Mouse (Mus musculus) gastrocnemius, postnatal 4 days (tissue): Measurements from ENCODE around the gene Gm49425. TPM values are rescaled to one million over a fixed set of nuclear protein-coding genes. Genes with fewer than 3 reads are reported as not detected.
"Not testable (repeated sequence)": the region's sequence is repeated elsewhere in the genome, so short reads cannot be mapped to it uniquely, and the experiment has no call there.

Experiments used
- DNase-seq, 2 experiments: peaks; one replicate each; pipeline ENCODE4 v3.0.0; 2021 to 2022; ENCODE audit warnings: low spot score in 2 of 2, mixed read lengths in 2 of 2
- long read RNA-seq, 2 experiments: library from polyadenylated mRNA; stranded (forward); transcript quantifications; one replicate each; pipeline ENCODE4 v2.0.0; 2021
- total RNA-seq, 2 experiments: library from RNA; stranded (reverse); gene quantifications; 2 replicates each; pipeline ENCODE4 v1.2.3; 2021

Gene Gm49425
- total RNA-seq: under 1 TPM in 1 of 2 experiments, not detected in 1; 0.36 TPM
- long read RNA-seq, experiment 1, partial matches to known transcripts: 0 of 2 reads
- long read RNA-seq, experiment 1, other reads (novel, unspliced or antisense): 2 of 2 reads
- long read RNA-seq, experiment 2: 0 reads

DNA sequence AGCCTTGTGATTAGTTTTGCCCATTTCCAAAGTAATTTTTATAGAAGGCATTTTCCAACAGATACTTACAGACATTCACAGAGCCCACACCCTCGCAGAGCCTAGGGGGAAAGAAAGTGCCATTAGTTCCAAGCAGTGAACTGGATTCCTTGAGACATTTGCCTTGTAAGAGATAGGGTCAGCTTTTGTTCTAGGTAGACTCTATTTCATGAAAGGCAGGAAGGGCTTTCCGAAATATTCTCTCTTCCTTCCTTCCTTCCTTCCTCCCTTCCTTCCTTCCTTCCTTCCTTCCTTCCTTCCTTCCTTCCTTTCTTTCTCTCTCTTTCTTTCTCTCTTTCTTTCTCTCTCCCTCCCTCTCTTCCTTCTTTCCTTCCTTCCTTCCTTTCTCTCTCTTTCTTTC, at the start of gene Gm49425:
TSS of gene Gm49425 (minus strand) at position 101 of the 400 bp plus-strand sequence.
- DNase-seq: not testable (repeated sequence)

DNA sequence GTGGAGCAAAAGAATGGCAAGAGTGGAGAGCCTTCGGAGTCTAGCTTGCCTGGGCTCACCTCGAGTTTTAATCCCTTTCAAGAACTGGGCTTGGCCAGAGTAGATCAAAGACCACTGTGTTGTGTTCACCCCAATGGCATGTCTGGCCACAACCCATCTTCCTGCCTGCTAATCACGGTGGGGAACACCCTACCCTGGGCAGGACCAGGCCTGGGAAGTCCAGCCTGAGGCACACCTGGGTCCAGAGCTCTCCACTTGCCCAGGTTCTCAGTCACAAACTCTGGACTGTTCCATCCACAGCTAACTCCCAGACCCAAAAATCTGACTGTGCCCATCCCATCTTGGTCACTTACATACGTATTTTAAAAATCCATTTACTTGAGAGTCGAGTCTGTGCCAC, 45.8 kb upstream of the Gm49425 start, which contains the start of gene Krt90:
TSS of gene Krt90 (minus strand) at position 101 of the 400 bp plus-strand sequence.
- DNase-seq: no peak

DNA sequence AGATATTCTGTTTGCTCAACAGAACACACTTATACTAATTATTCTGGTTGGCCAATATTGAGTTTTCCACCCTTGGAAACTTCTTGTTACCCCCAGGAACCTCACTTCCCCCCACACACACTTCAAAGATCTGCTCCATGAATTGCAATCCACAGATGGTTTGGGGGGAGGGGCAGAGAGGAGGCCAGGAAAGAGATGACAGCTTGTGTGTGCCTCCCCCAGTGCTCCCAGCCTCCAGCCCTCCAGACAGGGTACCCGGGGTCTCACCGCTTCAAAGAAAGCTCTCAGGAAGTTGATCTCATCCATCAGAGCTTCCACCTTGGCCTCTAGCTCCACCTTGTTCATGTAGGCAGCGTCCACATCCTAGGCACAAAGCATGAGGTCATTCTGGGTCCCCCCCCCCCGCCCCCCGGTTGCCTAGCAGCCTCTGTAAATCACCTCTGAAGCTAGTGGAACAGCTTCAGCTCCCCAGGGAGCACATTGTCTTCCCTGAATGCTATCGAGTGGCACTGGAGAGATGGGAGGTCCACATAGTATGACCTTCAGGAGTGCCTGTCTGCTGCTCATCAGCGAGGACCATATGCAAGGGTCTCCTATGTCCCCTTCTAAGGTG, 41.1 kb upstream of the Gm49425 start:
- DNase-seq: no peak

DNA sequence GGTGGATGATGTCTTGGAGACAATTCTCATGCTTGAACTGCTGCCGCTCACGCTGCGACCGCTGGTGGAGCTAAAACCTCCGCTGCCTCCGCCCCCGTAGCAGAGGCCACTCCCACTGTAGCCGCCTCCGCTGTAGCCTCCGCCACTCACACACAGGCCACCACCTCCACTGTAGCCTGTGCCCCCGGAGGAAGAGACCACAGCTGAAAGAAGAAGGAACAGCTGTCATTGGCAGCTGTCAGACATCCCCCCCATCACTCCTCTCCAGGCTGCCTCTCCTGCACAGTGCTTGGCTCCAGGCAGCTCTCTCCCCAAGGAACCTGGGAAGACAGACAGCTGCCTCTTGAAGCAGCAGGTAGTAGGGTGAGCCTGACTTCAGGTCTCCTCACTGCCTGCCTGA, 36.1 kb upstream of the Gm49425 start:
- DNase-seq: peak in 1 of 2 experiments; percentile 56

DNA sequence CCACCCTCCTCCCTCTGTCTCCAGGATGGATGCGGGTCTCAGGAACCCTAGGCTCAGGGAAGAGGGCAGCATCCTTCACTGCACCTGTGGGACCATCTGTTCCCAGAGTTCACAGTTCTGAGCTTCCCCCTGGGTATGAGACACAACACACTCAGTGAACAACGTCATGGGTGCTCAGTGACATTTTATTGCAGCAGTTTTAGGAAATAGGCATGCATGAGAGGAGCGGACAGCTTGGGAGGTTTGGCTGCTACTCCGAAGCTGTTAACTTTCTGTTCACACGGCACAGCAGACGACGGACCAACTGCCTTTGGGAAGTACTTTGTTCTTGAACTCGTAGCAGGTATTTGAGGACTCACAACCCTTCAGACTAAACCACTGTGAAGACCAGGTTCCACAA, 35.1 kb upstream of the Gm49425 start:
- no peak for DNase-seq

DNA sequence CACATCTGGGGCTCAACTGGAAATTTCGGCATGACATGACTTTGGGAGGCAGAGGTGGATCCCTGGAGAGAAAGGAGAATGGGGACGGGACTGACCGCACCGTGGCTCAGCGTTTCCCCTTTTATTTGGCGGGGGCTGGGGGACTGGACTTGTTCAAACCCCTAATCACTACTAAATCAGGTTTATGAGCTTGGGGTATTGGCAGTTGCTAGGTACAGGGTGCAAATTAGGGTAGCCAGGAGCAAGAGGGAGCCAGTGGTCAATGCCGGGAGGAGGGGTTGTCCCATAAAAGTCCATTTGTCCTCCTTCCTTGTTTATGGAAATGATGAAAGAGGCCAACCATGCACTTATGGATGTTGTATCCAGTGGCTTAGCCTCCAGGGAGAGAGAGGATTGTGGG, 33.5 kb upstream of the Gm49425 start, which contains the start of gene Krt82:
TSS of gene Krt82 (minus strand) at position 101 of the 400 bp plus-strand sequence.
- DNase-seq: no peak

DNA sequence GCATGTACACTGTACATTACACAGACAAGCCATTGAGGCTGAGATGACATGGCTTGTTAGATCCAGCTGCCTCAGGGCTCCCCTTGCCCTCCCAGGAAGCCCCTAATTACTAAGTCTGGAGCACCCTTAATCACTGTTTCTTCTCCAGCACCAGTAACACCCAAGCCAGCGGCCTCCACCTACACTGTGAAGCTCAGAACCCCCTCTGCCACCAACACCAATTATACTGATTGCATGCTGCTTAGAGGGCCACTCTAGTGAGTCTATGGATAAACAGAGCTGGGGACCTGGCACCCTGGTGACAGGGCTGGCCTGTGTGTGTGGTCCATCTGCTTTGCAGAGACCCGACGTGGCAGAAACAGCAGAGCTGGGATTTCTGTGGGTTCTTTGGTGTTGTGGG, 27.4 kb upstream of the Gm49425 start:
- no peak for DNase-seq

DNA sequence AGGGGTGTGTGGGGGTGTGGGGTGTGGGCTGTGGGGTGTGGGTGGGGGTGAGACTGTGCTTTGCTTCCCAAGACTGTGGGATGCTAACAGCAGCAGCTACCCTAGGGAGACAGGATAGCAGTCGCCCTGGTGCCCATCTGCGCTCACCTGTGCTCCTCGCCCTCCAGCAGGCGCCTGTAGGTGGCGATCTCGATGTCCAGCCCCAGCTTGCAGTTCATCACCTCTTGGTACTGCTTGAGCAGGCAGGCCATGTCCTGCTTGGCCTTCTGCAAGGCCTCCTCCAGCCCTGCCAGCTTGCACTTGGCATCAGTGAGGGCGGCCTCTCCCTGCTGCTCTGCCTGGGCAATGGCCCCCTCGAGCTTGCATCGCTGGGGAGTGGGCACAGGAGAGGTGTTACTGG, 25.5 kb upstream of the Gm49425 start:
- DNase-seq: no peak

DNA sequence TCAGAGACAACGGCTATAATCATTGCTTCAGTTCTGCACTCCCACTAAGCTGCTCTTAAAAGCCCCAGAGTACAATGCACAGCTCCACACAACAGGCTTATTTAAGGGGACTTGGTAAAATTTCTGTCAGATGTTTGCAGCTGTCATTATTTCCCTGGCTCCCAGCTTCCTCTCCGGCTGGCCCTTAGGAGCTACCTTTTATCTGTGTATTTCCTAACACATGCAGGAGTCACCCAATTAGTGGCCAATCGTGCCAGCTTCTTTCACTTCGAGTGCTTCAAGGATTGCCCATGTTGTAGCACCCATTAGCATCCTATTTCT, 21.5 kb upstream of the Gm49425 start:
- DNase-seq: no peak

DNA sequence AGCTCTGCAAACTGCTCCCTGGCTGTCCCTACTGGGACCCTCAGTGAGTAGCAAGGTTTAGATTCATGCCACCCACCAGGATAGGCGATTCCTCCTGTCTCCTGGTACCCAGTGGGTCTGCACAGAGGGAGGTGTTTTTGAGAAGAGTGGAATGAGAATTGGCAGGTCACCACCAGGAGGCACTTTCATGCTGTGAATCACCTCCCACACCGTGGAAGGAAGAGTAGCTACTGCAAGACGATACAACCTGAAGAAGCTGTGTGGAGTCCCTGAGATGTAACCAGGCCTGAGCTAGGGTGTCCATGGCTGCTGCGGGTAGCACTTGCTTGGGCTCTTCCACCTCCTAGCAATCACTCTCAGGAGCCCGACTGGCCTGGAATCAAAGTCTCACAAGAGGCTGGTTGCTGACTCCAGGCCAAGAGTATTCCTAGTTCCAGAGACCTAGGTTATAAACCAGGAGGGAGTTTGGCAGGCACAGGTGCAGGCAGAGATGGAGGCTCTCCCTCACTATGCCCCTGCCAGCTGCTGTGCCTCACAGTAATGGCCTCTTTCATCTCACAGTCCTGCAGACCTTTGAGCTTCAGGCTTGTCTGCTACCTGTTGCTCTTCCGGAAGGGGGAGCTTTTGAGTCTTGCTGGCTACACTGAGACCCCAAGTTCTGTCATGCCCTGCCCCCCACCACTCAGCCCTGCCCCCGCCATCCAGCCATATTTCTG, 21.0 kb upstream of the Gm49425 start:
- DNase-seq: no peak

DNA sequence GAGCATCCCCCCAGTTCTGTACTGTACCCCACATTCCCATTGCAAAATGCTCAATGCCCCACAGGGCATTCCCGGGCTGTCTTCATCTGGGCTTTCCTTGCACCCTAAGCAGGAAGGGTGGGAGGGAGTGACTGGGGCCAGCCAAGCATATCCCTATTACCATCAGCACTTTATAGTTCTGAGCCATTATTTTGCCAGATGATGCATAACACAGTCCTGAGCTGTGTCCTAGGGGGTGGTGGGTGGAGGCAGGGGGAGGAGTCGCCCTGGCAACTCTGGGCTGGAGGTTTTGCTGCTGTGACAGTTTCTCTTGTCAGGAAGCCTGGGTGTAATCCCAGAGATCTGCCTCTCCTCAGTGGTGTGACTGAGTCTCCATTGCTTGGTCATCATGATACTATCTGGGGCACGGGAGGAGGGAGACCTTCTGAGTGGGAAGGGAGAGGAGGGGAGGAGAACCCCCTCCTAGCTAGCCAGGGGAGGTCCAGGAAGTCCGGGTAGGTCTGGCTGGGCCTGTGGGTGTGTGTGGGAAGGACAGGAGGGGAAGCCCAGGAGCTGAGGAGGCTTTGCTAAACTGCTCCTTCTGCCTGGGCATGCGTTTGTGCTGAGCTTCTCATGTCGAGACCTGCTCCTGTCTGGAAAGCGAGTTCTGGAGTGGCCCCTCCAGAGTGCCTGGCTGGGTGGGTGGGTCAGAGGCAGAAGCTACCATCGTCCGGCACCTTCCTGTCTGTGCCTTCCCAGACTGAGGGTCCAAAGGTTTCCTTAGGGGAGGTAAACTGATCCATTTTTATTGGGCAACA, 19.2 kb upstream of the Gm49425 start:
- no peak for DNase-seq

DNA sequence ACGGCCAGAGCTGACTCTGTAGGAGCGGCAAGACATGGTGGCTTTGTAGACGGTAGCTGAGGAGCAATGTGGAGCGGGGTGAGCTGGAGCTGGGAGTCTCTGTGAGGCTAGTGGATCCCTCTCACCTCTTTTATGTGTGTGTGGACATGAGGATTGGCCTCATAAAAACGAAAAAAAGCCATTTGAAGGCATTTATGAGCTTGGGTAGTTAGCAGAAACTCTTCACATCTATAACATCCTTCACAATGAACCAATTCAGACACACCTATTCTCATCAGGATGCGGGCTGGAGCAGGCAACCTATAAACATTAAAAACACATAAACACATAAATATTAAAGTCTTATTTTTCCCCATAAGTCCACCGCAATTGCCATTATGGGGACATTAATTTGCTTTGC, 15.7 kb upstream of the Gm49425 start, which contains the start of gene Krt84:
TSS of gene Krt84 (minus strand) at position 101 of the 400 bp plus-strand sequence.
- DNase-seq: no peak

DNA sequence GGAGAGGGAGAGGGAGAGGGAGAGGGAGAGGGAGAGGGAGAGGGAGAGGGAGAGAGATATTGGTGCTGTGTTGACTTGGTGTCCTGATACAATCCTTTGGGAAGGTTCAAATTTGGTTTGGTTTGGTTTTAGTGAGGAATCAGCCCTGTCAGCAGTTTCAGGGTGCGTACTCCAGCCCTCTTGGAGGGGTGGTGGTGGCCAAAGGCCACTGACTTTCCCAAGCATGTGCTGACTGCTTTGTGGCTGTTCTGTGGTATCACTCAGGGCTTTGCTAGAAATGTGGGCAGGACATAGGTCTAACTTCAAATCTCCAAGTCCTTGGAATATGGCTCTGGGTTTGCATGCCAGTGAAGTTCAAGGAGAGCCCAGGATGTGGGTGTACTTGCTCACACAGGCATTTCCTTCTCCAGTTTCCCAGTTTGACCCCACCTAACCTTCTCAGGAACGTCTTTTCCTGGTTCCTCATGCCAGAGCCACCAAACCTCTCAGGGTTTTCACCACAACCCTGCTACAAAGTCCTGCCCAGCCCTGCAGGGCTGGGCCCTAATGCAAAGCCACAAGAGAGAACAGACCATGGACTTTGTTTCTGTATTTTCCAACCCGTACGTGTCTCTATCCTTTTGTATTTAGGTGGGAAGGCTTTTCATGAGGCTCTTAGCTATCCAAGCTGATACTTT, 5.6 kb upstream of the Gm49425 start:
- no peak for DNase-seq

DNA sequence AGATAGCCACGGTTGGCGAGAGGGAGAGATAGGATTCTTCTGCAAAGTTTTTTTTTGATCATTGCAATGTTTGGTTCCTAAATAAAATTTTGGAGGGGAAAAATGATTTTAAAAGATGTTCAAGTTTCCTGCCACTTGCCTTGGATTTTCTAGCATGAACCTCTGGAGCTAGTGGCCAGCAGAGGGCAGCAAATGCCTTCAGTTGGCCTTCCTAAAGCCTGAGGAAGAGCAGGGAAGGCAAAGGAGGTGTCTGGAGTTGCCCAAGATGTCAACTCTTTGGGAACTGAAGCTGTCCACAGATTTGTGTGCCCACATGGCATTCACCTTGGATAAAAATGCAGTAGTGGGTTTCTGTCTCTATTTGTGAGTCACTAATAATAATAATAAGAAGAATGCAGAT, 2.7 kb upstream of the Gm49425 start:
- DNase-seq: peak; percentile 36 to 74

DNA sequence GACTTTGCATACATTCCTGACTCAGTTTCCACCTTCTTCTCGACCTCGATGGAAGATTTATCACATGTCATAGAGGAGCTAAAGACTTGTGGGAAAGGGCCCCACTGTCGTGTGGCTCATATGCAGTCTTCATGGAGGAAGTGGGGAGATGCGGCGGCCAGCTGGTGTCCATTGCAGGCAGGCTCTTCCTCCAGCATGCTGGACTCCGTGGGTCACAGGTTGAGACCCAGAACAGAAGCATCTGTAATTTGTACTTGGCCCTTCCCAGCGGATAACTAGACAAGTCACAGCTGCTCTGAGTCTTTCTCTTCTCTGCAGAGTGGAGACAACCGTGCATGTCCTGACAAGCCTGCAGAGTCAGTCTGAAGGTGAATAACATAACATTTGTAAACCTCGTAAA, 8.8 kb downstream of the Gm49425 start:
- DNase-seq: no peak

DNA sequence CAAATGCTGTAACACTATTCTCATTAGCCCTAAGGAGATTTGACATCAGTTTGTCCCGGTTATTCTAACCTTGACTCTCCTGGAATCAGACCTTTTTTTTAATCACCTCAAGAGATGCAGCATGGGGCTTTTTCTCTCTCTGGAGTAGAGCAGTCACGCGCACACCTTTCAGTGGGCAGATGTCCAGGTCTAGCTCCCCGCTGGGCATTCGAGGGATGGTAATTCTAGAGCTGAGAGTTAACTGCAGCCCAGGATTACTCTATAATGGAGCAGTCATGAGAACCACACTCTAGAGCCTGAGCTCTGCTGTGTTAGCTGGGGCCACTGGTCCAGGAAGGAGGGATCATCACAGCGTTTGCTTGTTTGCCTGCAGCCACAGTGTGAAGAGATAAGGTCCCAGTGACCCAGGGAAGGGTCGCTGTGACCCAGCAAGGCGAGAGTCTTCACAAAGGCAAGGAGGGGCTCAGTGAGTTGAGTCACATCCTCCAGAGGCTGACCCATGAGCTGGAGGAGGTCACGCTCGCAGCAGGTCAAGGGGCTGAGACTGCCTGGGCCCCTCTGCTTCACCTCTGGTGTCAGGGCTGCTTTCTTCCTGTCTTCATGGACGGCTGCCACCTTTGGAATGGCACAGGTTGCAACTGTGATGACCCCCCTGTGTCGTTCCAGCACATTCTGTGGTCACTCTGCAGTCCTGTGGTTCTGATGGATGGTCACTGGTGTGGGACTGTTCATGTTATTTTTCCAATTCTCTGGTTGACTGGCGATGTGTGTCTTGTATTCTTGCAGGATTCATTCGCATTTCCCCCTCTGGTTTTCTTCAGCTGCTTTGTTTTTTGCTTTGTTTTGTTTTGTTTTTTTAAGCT, 9.9 kb downstream of the Gm49425 start:
- no peak for DNase-seq

DNA sequence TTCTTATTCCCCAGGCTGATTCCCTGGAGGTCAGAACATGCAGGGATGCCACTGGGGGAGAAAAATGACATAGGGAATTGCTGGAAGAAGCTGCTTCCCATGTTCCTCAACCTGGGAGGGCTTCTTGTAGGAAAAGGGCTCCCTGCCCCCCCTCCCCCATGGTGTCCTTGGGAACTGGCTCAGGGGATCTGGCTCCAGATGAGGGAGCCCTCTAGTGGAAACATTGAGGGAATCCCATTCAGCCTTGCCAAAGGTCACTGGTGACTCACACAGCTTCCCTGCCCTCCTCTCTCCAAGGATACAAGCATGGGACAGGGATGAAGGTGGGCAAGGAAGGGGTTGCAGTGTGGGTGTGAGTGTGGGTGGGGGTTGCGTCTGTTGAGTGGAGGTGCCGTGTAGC, 19.9 kb downstream of the Gm49425 start:
- DNase-seq: no peak

DNA sequence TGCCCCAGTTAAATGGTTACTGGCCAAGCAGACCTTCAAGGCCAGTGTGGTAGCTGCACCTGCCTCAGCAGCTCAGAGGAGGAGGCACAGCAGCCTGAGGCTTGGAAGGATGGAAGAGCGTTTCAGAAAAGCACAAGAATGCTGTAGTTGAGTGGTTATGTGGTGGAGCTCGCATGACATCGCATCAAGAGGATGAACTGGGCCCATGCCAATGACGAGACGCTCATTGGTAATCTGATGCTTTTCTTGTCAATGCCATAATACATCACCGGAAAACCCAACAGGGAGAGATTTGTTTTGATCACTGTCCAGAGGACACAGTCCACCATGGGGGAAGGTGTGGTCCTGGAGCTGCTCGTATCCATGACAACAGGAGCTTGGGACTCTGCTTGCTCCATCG, 21.8 kb downstream of the Gm49425 start:
- no peak for DNase-seq

DNA sequence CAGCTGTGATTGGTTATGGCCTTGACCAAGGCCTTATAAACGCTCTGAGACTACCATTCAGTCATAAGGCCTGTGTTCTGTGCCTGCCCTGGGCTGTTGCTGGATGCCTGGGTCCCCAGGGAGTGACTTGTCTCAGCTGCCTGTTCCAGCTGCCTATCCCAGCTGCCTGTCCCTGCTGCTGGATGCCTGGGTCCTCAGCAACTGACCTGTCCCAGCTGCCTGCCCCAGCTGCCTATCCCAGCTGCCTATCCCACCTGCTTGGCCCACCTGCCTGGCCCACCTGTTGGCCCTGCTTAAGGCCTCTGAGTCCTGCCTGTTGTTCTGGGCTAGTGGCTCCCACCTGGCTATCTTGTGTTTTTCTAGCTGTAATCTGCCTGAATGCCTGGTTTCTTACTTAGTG, 22.9 kb downstream of the Gm49425 start:
- DNase-seq: no peak

DNA sequence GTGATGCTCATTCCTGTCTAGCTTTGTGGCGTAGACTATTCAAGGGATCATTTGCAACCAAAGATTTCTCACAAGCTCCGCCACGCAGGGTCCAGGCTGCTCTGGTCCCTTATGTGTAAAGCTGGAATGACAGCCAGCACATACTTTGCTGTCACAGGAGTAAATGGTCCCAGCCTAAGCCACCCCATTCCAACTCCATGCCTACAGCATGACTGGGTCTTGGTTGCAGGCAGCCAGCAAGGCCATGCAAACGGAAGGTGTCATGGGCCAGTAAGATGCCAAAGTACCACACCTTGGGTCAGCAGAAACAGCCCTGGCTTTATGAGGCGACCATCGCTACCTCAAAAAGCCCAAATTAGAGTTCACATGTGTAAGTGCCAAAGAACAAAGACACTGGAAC, 23.3 kb downstream of the Gm49425 start:
- no peak for DNase-seq
